Mouse (Mus musculus) E14TG2a.4 (cell line): ENCODE measurements around the gene Mid1.
"Not testable (repeated sequence)": the region's sequence is repeated elsewhere in the genome, so short reads cannot be mapped to it uniquely, and the experiment has no call there.

Experiments used
- H3K27me3 ChIP-seq: 2 replicates; pipeline ENCODE4 v1.6.1; 2014; ENCODE audit warnings: low read length, control low read depth; ENCODE audit not compliant: insufficient read depth
- H3K36me3 ChIP-seq: 2 replicates; pipeline ENCODE4 v1.6.1; 2014; ENCODE audit warnings: low read length, control low read depth; ENCODE audit not compliant: insufficient read depth
- H3K4me1 ChIP-seq: replicated peaks from 2 replicates; pipeline ENCODE4 v1.6.1; 2014; ENCODE audit warnings: low read depth, low read length, control low read depth
- H3K4me3 ChIP-seq: replicated peaks from 2 replicates; pipeline ENCODE4 v1.5.1; 2014; ENCODE audit warnings: mild to moderate bottlenecking, low read length
- H3K9me3 ChIP-seq: 2 replicates; pipeline ENCODE4 v1.6.1; 2014; ENCODE audit warnings: low read length, control low read depth
- CTCF ChIP-seq: conservative IDR thresholded peaks from 2 replicates; pipeline ENCODE4 v1.5.1; 2014; ENCODE audit warnings: low read length
- NANOG ChIP-seq: IDR thresholded peaks from 2 replicates; pipeline ENCODE4 v1.6.1; 2014; ENCODE audit warnings: borderline replicate concordance, low read length, mixed read lengths
- POU5F1 ChIP-seq: IDR thresholded peaks from 2 replicates; pipeline ENCODE4 v1.6.1; 2014; ENCODE audit warnings: low read length, borderline replicate concordance

Mid1 gene

DNA sequence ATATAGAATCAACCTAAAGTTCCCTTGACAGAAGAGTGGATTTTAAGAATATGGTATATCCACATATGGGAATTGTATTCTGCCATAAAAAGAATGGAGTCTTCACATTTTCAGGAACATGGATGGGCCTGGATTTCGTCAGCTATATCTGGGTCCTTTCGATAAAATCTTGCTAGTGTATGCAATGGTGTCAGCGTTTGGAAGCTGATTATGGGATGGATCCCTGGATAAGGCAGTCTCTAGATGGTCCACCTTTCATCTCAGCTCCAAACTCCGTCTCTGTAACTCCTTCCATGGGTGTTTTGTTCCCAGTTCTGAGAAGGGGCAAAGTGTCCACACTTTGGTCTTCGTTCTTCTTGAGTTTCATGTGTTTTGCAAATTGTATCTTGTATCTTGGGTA lies 291.3 kb downstream of the Mid1 start:
- peaks cover 93% of the 10 kb centered on the region for H3K36me3 ChIP-seq

DNA sequence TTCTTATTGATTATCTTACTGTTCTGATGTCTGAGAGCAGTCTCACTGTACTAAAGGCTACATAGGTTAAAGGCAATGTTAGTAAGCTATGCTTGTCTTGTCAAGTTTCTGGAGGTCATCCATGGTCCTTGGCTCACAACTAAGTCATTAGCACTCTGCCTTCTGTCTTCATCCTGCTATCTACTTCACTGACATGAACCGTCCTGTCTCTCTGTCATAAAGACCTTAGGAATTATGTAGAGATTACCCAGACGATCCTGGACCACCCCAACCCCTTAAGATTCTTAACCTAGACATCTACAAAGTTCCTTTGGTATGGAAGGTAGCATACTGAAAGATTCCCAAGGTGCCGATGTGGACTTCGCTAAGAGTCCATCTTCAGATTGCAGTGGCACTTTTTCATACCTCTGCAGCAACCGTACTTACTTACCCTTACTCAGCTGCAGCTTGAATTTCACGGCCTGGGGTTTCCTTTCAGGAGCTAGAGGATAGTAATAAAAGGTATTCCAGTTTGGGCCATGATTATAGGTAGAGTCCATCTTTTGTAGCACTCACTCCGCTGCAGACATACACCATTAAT lies 292.9 kb downstream of the Mid1 start:
- peaks cover 87% of the 10 kb centered on the region for H3K36me3 ChIP-seq
- H3K9me3 ChIP-seq = peaks cover 86% of the 10 kb centered on the region
- H3K27me3 ChIP-seq = peaks cover 10% of the 10 kb centered on the region
- H3K4me3 ChIP-seq = peak overlapping the region; percentile 1
- H3K4me1 ChIP-seq = peaks cover 12% of the 10 kb centered on the region

More for the DNA sequence above, 291.3 kb downstream of the Mid1 start:
- peaks cover 92% of the 10 kb centered on the region for H3K9me3 ChIP-seq
- not testable (repeated sequence) for H3K4me3 ChIP-seq, H3K27me3 ChIP-seq, H3K4me1 ChIP-seq

DNA sequence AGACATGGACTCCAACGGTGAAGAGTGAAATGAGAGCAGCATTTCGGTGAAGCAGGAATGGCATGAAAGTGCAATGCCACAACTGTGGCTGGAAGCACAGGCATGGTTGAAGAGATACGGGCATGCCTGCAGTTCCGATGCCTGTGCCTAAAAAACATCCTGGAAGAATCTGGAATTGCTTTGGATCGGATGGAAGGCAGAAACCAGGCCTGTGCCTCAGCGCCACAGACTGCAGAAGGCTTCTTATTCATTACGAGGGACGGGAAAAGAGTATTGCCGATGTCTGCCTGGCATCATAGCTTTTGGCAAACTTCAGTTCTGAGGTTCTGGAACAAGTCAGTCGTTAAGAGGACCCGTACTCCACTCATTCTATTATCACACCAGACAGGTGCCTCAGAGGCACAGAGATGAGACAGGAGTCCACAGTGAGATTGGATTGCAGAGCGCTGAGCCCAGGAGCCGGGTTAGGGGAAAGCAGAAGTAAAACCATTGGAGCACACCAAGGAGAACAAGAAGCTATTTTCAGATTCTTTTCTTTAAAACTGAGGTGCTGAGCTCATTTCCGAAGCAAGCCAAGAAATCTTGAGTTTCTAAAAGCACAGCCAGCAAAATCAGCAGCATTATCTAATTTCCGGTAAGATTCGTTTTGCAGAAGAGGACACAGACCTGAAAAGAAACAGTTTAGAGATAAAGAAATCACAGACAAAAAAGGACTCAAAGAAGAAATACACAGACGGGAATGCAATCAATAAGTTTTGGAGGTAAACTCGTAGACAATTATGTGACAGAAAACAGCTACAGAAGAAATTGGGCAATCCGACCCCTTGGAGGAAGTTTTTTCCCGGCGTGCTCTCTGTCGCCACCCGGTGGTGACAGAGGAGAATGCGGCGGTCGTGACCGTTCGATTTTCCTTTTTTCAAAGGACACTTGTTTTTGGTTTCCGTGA lies 293.7 kb downstream of the Mid1 start:
- Histone ChIP-seq H3K4me1 (peaks cover 15% of the 10 kb centered on the region), H3K27me3 (peaks cover 10% of the 10 kb centered on the region), H3K4me3 (peak overlapping the region; percentile 1), H3K36me3 (peaks cover 87% of the 10 kb centered on the region), H3K9me3 (peaks cover 86% of the 10 kb centered on the region)

DNA sequence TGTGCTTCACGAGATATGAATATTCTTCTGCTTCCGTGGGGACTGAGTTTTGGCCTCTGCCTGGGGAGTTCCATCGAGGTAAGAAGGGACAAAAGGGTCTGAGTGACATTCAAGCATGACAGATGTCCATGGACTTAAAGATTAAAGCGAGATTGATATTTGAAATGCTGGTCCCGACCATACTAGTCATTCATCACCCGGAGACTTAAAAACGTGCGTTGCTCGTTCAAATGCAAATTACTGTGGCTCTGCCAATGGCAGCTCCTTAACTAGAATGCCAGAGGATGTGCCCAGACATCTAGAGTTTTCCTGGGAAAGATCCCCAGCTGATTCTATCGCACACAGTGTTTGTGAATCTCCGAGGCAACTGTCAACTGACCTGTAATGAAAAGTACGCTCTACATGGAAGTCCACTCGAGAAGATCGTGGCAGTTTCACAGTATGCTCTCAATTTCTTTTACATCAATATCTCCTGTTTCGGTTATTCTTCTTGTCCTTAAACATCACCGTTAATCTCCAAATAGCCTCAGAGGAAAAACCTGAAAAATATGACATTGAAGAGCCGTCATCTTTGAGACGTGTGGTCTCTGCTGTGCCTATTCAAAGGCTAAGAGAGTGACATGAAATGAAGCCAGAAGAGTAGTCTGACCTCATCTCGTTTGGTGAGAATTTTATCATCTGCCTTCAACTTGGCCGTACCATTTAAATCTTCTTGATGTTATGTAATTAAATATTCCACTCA lies 294.6 kb downstream of the Mid1 start:
- Histone ChIP-seq H3K36me3 (peaks cover 87% of the 10 kb centered on the region), H3K9me3 (peaks cover 86% of the 10 kb centered on the region), H3K4me1 (peaks cover 15% of the 10 kb centered on the region), H3K27me3 (peaks cover 10% of the 10 kb centered on the region), H3K4me3 (peak overlapping the region; percentile 0; the same call in 1 of the 2 replicates)

DNA sequence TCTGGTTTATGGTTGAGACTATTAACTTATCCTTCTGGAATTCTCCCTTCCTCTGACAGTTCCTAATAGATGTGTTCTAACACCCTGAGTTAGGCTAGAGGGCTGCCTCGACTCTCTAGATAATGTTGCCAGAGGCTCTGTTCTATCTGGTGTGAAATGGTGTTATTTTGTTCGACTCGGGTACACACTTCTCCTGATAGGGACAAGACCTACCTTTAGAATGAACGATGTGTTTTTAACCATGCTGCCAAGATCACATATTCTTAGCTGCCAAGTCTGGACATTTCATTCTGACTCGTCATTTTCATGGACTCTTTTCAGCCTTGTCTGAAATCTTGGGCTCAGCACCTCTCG lies 295.2 kb downstream of the Mid1 start:
- Histone ChIP-seq H3K4me1 (peaks cover 19% of the 10 kb centered on the region), H3K9me3 (peaks cover 86% of the 10 kb centered on the region), H3K27me3 (peaks cover 10% of the 10 kb centered on the region), H3K36me3 (peaks cover 87% of the 10 kb centered on the region)
- H3K4me3 ChIP-seq = not testable (repeated sequence)

DNA sequence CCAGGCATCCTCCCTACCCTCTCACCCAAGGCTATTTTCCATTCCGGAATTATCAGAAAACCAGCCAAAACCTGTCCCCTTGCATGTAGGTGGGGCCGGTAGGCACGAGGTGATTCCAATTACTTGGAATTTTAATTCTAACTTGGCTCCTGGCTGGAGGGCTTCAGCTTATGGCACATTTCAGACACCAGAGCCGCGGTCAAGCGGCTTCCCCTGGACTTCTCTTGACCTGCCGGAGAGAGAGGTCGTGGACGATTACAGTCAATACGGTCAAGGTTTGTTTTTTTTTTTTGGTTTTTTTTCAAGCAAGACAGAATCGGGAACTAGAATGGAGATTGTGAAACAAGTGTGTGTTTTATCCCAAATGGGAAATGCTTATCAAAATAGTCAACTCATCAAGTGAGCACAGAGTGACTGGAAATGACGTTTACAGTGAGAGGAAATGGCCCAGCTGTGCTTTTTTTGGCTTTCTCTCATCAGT lies 295.9 kb downstream of the Mid1 start:
- Histone ChIP-seq H3K36me3 (peaks cover 87% of the 10 kb centered on the region), H3K4me1 (peaks cover 22% of the 10 kb centered on the region), H3K27me3 (peaks cover 10% of the 10 kb centered on the region), H3K4me3 (no peak overlapping the region), H3K9me3 (peaks cover 86% of the 10 kb centered on the region)
- TF ChIP-seq POU5F1 (no peak), CTCF (no peak), NANOG (no peak)

DNA sequence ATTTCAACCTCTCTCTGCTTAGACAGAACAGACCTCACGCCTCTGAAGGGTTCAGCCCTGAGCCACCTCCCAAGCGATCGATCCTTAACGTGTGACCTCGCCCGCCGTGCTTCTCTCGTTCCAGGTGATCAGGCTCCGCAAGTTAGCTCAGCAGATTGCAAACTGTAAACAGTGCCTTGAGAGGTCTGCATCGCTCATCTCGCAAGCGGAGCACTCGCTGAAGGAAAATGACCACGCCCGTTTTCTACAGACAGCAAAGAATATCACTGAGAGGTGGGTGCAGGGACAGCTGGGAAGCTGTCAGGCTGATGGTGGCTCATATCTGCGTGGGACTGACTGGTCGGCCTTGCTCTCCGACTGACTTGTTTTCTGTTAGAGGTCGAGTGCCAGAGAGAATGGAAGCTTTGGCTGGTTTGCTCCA lies 296.8 kb downstream of the Mid1 start:
- H3K4me1 ChIP-seq = peaks cover 27% of the 10 kb centered on the region
- H3K9me3 ChIP-seq = peaks cover 86% of the 10 kb centered on the region
- peaks cover 87% of the 10 kb centered on the region for H3K36me3 ChIP-seq
- H3K27me3 ChIP-seq = peaks cover 13% of the 10 kb centered on the region
- H3K4me3 ChIP-seq = peak overlapping the region; percentile 21

DNA sequence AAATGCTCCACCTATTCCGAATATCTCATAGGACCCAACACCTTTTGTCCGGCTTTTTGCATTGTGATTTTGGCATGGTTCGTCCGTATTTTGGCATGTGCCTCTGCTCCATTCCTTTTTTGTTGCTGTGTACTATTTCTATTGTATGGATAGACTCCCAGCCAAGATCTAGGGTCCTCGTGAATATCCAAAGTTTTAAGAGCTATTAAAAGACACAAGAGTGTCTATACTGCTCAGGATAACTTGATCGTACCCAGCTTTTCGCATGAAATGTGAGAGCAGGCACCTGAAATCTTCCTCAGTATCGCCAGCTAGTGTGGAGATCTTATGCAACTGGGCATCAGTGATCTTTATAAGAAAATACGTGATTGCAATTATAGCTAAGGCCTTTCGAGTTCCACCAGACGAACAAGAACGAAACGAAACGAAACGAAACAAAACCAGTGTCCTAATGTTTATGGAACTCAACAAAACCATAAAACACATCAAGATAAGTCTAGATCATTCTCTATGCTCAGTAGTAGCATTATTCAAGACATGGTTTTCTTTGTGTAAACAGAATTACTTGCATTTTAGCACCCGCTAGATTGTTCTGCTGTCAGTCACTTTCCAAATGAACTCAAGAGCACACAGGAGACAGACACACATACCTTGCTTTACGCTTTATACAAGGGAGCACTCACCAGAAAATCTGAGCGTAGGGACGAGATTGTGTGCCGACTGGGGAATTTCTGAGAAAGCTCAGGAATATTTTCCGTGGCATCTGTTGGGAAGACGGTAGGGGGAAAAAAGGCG lies 297.8 kb downstream of the Mid1 start:
- peaks cover 33% of the 10 kb centered on the region for H3K4me1 ChIP-seq
- peaks cover 13% of the 10 kb centered on the region for H3K27me3 ChIP-seq
- H3K9me3 ChIP-seq = peaks cover 86% of the 10 kb centered on the region
- H3K36me3 ChIP-seq = peaks cover 87% of the 10 kb centered on the region
- peak overlapping the region; percentile 1; the same call in 1 of the 2 replicates for H3K4me3 ChIP-seq

DNA sequence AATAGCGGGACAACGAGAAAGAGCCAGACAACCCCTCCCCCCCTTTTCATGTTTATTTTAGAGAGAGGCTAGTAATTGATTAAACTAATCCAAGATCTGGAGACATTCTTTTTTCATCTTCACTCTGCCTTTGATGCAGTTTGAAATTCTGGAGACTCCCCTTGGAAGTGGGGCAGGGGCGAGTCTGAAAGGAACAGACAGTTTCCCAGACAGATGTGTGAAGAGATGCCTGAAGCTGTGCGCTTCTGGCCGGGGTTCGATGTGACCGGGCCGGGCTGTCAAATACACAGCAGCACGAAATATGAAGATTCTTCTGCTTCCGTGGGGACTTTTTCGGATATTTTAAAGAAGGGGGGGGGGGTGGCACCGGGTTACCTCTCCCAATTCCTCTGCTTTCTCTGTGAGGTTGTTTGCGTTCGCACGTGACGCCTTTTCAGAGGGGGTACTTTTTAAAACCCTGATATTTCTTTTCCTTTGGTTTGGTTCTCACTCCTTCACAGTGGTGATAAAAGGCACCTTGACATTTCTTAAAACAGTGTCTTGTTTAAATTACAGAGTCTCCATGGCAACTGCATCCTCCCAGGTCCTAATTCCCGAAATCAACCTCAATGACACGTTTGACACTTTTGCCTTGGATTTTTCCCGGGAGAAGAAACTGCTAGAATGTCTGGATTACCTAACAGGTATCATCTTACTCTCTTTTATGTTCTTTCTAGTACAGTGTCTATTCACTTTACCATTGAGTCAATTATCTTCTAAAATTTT lies 298.6 kb downstream of the Mid1 start:
- Histone ChIP-seq H3K4me1 (peaks cover 36% of the 10 kb centered on the region), H3K9me3 (peaks cover 85% of the 10 kb centered on the region), H3K4me3 (peak overlapping the region; percentile 1; the same call in 1 of the 2 replicates), H3K36me3 (peaks cover 87% of the 10 kb centered on the region), H3K27me3 (peaks cover 12% of the 10 kb centered on the region)

DNA sequence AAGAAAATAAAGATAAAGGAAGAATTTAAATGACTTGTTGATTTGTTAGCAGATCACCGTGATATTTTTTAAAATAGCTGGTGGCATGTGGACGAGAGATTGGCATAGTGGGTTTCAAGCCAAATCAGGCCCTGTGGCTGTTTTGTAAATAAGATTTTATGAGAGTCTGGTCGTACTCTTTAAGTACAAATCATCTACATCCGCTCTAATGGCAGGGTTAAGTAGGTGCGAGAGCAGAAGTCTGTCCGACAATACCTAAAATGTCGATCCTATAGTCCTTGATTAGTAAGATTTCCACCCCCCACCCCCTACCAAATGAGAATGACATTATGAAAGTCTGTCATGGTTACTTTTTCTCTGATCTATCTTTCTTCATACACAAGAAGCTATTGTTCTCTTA lies 299.3 kb downstream of the Mid1 start:
- H3K4me3 ChIP-seq = not testable (repeated sequence)
- Histone ChIP-seq H3K4me1 (peaks cover 41% of the 10 kb centered on the region), H3K27me3 (peaks cover 18% of the 10 kb centered on the region), H3K9me3 (peaks cover 85% of the 10 kb centered on the region), H3K36me3 (peaks cover 87% of the 10 kb centered on the region)

DNA sequence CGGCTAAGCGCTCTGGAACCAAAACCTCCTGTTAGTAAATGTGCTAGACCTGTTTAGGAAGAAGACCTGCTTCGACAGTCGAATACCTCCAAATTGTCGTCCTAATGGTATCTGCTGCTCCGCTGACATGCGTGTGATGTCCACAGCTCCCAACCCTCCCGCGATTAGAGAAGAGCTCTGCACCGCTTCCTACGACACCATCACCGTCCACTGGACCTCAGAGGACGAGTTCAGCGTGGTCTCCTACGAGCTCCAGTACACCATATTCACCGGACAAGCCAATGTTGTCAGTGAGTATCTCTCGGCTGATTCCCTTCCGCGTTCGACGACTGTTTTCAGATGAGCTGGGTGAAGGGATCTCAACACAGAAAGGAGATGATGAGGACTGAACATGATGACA lies 299.9 kb downstream of the Mid1 start:
- Histone ChIP-seq H3K27me3 (peaks cover 21% of the 10 kb centered on the region), H3K36me3 (peaks cover 86% of the 10 kb centered on the region), H3K9me3 (peaks cover 85% of the 10 kb centered on the region), H3K4me1 (peaks cover 41% of the 10 kb centered on the region), H3K4me3 (peak overlapping the region; percentile 5)

DNA sequence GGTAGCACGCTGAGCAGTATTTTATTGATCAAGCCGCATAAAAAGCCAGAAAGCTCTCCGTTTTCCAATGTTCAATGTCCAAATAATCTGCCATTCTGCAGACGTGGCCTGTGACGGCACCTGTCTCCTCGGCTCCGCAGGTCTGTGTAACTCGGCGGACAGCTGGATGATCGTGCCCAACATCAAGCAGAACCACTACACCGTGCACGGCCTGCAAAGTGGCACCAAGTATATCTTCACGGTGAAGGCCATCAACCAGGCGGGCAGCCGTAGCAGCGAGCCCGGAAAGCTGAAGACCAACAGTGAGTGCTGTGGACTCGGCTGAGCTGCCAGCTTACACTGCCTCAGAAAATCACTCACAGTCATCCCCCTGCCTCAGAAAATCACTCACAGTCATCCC lies 300.8 kb downstream of the Mid1 start:
- H3K4me1 ChIP-seq = peaks cover 43% of the 10 kb centered on the region
- peaks cover 88% of the 10 kb centered on the region for H3K9me3 ChIP-seq
- peaks cover 21% of the 10 kb centered on the region for H3K27me3 ChIP-seq
- peak overlapping the region; percentile 61 for H3K4me3 ChIP-seq
- peaks cover 90% of the 10 kb centered on the region for H3K36me3 ChIP-seq
